Comparison of ENCODE assay signal across 8 mouse cellular contexts in genomic region chr11:71004316-71004773, GRCm38 (mm10). TPM values are rescaled to one million over a fixed set of nuclear protein-coding genes. Genes with fewer than 3 reads are reported as not detected.
DNase-seq lines count a peak whose midpoint lies in the region; ATAC-seq and TF ChIP-seq lines count a peak whose summit lies in the region.

Gene Dhx33, minus strand, starts transcription at chr11:71004437.

- H3K79me2 ChIP-seq in MEL (ENCODE audit: control insufficient read depth, insufficient read depth, low read length, poor library complexity): peaks cover 36% of the 10 kb centered on the region

- no peak for TF ChIP-seq CTCF in MEL (IDR thresholded peaks at IDR 0.05 in 2 of 3, conservative IDR thresholded peaks at IDR 0.05 in 1 of 3; ENCODE audit: control insufficient read depth in 1 of 3, insufficient read depth in 1 of 3, low read depth in 2 of 3, low read length in 3 of 3, poor library complexity in 1 of 3, severe bottlenecking in 1 of 3)
- TF ChIP-seq CTCF in cerebellum, adult 2 months (IDR thresholded peaks at IDR 0.05; ENCODE audit: borderline replicate concordance, insufficient read depth, low read depth, low read length): no peak
- TF ChIP-seq CTCF in forebrain, postnatal 0 days (IDR thresholded peaks at IDR 0.05; ENCODE audit: low read depth): peak; percentile 61

- peak within 1 kb of the TSS; percentile 96 for H3K9ac ChIP-seq in MEL (ENCODE audit: control insufficient read depth, low read depth, low read length, poor library complexity, severe bottlenecking)
- H3K9ac ChIP-seq in forebrain, postnatal 0 days: peak within 1 kb of the TSS; percentile 62
- H3K9ac ChIP-seq in lung, embryonic 15.5 days: peak within 1 kb of the TSS; percentile 76

- H3K36me3 ChIP-seq in MEL (ENCODE audit: control insufficient read depth in 1 of 2, insufficient read depth in 2 of 2, low read length in 2 of 2): peaks cover 7 to 14% of the 10 kb centered on the region in 2 experiments
- H3K36me3 ChIP-seq in forebrain, postnatal 0 days (ENCODE audit: insufficient read depth): peaks cover 21% of the 10 kb centered on the region
- H3K36me3 ChIP-seq in lung, embryonic 15.5 days: peaks cover 31% of the 10 kb centered on the region

- H3K4me1 ChIP-seq in MEL (ENCODE audit: control insufficient read depth in 1 of 2, insufficient read depth in 2 of 2, low read length in 2 of 2): peaks cover 0 to 10% of the 10 kb centered on the region in 2 experiments; a peak in 3 of 4 replicates
- peaks cover 3% of the 10 kb centered on the region; the same call in 1 of the 2 replicates for H3K4me1 ChIP-seq in cerebellum, adult 2 months (ENCODE audit: control insufficient read depth, insufficient read depth, low read length)
- peaks cover 14% of the 10 kb centered on the region for H3K4me1 ChIP-seq in forebrain, postnatal 0 days (ENCODE audit: insufficient read depth)
- H3K4me1 ChIP-seq in lung, embryonic 15.5 days: peaks cover 16% of the 10 kb centered on the region

- TF ChIP-seq POLR2A in MEL (IDR thresholded peaks at IDR 0.05; ENCODE audit: control insufficient read depth in 1 of 2, insufficient read depth in 1 of 2, low read depth in 1 of 2, low read length in 2 of 2, poor library complexity in 1 of 2): peak; percentile 85 to 90
- TF ChIP-seq POLR2A in cerebellum, adult 2 months (IDR thresholded peaks at IDR 0.05; ENCODE audit: borderline replicate concordance, insufficient read depth, low read length): peak; percentile 41; the same call in 1 of the 2 replicates

- DNase-seq in MEL (ENCODE audit: low read depth, low spot score): peak; percentile 100
- DNase-seq in cerebellum, adult 2 months: peak; percentile 97
- peak; percentile 99 for DNase-seq in forebrain, postnatal 0 days
- DNase-seq in heart, postnatal 4 days: peak; percentile 98
- DNase-seq in layer of hippocampus, adult 8-10 months (ENCODE audit: low spot score in 2 of 2): peak; percentile 95 to 98
- peak; percentile 96 for DNase-seq in ovary, adult 18-20 months (ENCODE audit: low spot score)
- DNase-seq in thymus, postnatal 0 days (ENCODE audit: low spot score): peak; percentile 97

- H3K4me3 ChIP-seq in MEL (ENCODE audit: control insufficient read depth in 1 of 2, insufficient read depth in 1 of 2, low read depth in 2 of 2, low read length in 2 of 2): peak within 1 kb of the TSS; percentile 91 to 98
- H3K4me3 ChIP-seq in cerebellum, adult 2 months (replicated peaks; ENCODE audit: insufficient read depth, low read depth, low read length): peak within 1 kb of the TSS; percentile 67
- H3K4me3 ChIP-seq in forebrain, postnatal 0 days (ENCODE audit: low read depth, low read length): peak within 1 kb of the TSS; percentile 92
- peak within 1 kb of the TSS; percentile 94 for H3K4me3 ChIP-seq in lung, embryonic 15.5 days

- peak in 1 of 2 experiments; percentile 58; a peak in 2 of 4 replicates for TF ChIP-seq EP300 in MEL (IDR thresholded peaks at IDR 0.05; ENCODE audit: low read depth in 1 of 2, low read length in 2 of 2)

- H3K4me2 ChIP-seq in forebrain, postnatal 0 days (ENCODE audit: low read depth): peak within 1 kb of the TSS; percentile 95
- peak within 1 kb of the TSS; percentile 86 for H3K4me2 ChIP-seq in lung, embryonic 15.5 days

- under 1% methylated on average over 35 of the region's 35 CpGs for WGBS in cerebellum, adult 2 months
- under 1% methylated on average over 35 of the region's 35 CpGs for WGBS in forebrain, postnatal 0 days
- WGBS in lung, embryonic 15.5 days: under 1% methylated on average over 35 of the region's 35 CpGs

- TF ChIP-seq RAD21 in MEL (IDR thresholded peaks at IDR 0.05; ENCODE audit: low read depth, low read length): no peak

- H3K27me3 ChIP-seq in MEL (ENCODE audit: control insufficient read depth in 1 of 2, insufficient read depth in 2 of 2, low read length in 2 of 2): no peaks in the 10 kb centered on the region
- H3K27me3 ChIP-seq in cerebellum, adult 2 months (ENCODE audit: control insufficient read depth, insufficient read depth, low read length): no peaks in the 10 kb centered on the region
- no peaks in the 10 kb centered on the region for H3K27me3 ChIP-seq in forebrain, postnatal 0 days (ENCODE audit: insufficient read depth, low read length)
- H3K27me3 ChIP-seq in lung, embryonic 15.5 days: no peaks in the 10 kb centered on the region

- no peaks in the 10 kb centered on the region for H3K9me3 ChIP-seq in MEL (replicated peaks; ENCODE audit: insufficient read depth, low read length)
- H3K9me3 ChIP-seq in forebrain, postnatal 0 days (ENCODE audit: low read length): no peaks in the 10 kb centered on the region
- no peaks in the 10 kb centered on the region for H3K9me3 ChIP-seq in lung, embryonic 15.5 days

- ATAC-seq in forebrain, postnatal 0 days: peak; percentile 98
- peak; percentile 99 for ATAC-seq in lung, embryonic 15.5 days (ENCODE audit: borderline replicate concordance, extremely low read depth, low FRiP score, low TSS enrichment)

- H3K27ac ChIP-seq in MEL (ENCODE audit: control insufficient read depth, low read depth, low read length): peak within 1 kb of the TSS; percentile 56
- no peak within 1 kb of the TSS for H3K27ac ChIP-seq in cerebellum, adult 2 months (ENCODE audit: insufficient read depth, low read length)
- H3K27ac ChIP-seq in forebrain, postnatal 0 days (ENCODE audit: low read depth, low read length): peak within 1 kb of the TSS; percentile 67
- peak within 1 kb of the TSS; percentile 78 for H3K27ac ChIP-seq in lung, embryonic 15.5 days

TF ChIP-seq in MEL, 35 proteins besides CTCF, POLR2A, EP300 and RAD21 (continues in another document):
- TF ChIP-seq ETS1 (IDR thresholded peaks at IDR 0.05; ENCODE audit: low read depth, low read length) (peak; percentile 83), POLR2AphosphoS5 (IDR thresholded peaks at IDR 0.05; ENCODE audit: borderline replicate concordance, low read depth, low read length) (no peak), USF2 (IDR thresholded peaks at IDR 0.05; ENCODE audit: borderline replicate concordance in 1 of 2, insufficient read depth in 1 of 2, low read depth in 1 of 2, low read length in 2 of 2) (no peak), ZC3H11A (IDR thresholded peaks at IDR 0.05; ENCODE audit: low read depth, low read length) (no peak), NRF1 (IDR thresholded peaks at IDR 0.05; ENCODE audit: insufficient read depth, low read depth, low read length, poor library complexity, severe bottlenecking) (peak; percentile 62), KAT2A (conservative IDR thresholded peaks at IDR 0.05; ENCODE audit: low read depth, low read length) (peak; percentile 100), NELFE (IDR thresholded peaks at IDR 0.05; ENCODE audit: low read depth, low read length) (peak; percentile 70), CHD2 (IDR thresholded peaks at IDR 0.05; ENCODE audit: low read length) (peak; percentile 88), TAL1 (IDR thresholded peaks at IDR 0.05; ENCODE audit: low read length) (no peak), ELF1 (IDR thresholded peaks at IDR 0.05; ENCODE audit: low read depth, low read length) (peak; percentile 91), HCFC1 (IDR thresholded peaks at IDR 0.05; ENCODE audit: low read depth, low read length) (peak; percentile 99), USF1 (IDR thresholded peaks at IDR 0.05; ENCODE audit: low read depth, low read length) (peak; percentile 88), SMC3 (IDR thresholded peaks at IDR 0.05; ENCODE audit: low read depth, low read length) (no peak), MYB (IDR thresholded peaks at IDR 0.05; ENCODE audit: low read depth, low read length) (no peak), POLR2AphosphoS2 (IDR thresholded peaks at IDR 0.05; ENCODE audit: low read length) (peak; percentile 78), MXI1 (IDR thresholded peaks at IDR 0.05; ENCODE audit: low read depth, low read length) (peak; percentile 100), MAX (IDR thresholded peaks at IDR 0.05; ENCODE audit: low read length) (peak; percentile 98), GATA1 (IDR thresholded peaks at IDR 0.05; ENCODE audit: low read depth, low read length) (peak; percentile 55), MYC (IDR thresholded peaks at IDR 0.05; ENCODE audit: low read depth, low read length) (peak; percentile 98), BHLHE40 (IDR thresholded peaks at IDR 0.05; ENCODE audit: borderline replicate concordance, low read depth, low read length) (peak; percentile 97), CHD1 (IDR thresholded peaks at IDR 0.05; ENCODE audit: low read depth, low read length) (peak; percentile 94; the same call in 1 of the 2 replicates), MAZ (IDR thresholded peaks at IDR 0.05; ENCODE audit: low read depth, low read length) (peak; percentile 73), TCF12 (IDR thresholded peaks at IDR 0.05; ENCODE audit: low read depth, low read length) (peak; percentile 78), GABPA (IDR thresholded peaks at IDR 0.05; ENCODE audit: low read depth, low read length) (no peak; the same call in none of the 2 replicates), MEF2A (IDR thresholded peaks at IDR 0.05; ENCODE audit: extremely low read depth, insufficient replicate concordance, low read depth, low read length, poor library complexity, severe bottlenecking) (no peak), TBP (IDR thresholded peaks at IDR 0.05; ENCODE audit: low read depth, low read length) (peak; percentile 94), ZMIZ1 (IDR thresholded peaks at IDR 0.05; ENCODE audit: low read depth, low read length) (no peak), JUND (IDR thresholded peaks at IDR 0.05; ENCODE audit: low read depth, low read length) (no peak; the same call in 1 of the 2 replicates), RCOR1 (IDR thresholded peaks at IDR 0.05; ENCODE audit: low read depth, low read length) (peak; percentile 30; the same call in 1 of the 2 replicates), ZNF384 (IDR thresholded peaks at IDR 0.05; ENCODE audit: low read depth, low read length) (peak; percentile 49; the same call in 1 of the 2 replicates), ZKSCAN1 (IDR thresholded peaks at IDR 0.05; ENCODE audit: low read depth, low read length) (peak; percentile 73)

RNA-seq across cellular contexts. Expression of gene Dhx33, which starts in this region (rescaled TPM):
- 40.2 and 49.8 TPM in 2 replicates for total RNA-seq in MEL (2012; rRNA removed)
- 10 to 100 TPM in 1 of 2 experiments, not detected in 1; 42.6 TPM for polyA plus RNA-seq in MEL (2012; ENCODE audit: insufficient read depth in 1 of 2, insufficient read length in 2 of 2, low read depth in 1 of 2, low replicate concordance in 2 of 2, missing spikeins in 1 of 2)
- polyA plus RNA-seq in cerebellum, adult 2 months (2012; rRNA removed): 22.1 and 25.5 TPM in 2 replicates
- 25.8 and 26.7 TPM in 2 replicates for total RNA-seq in forebrain, postnatal 0 days (2014; rRNA removed)
- polyA plus RNA-seq in forebrain, postnatal 0 days (2015; fragmentation: Nextera tagmentation; extraction: Ambion mirVana): 7.4 and 9.7 TPM in 2 replicates
- total RNA-seq in heart, postnatal 4 days (2021): 10 to 100 TPM; 15.0 to 16.9 TPM
- total RNA-seq in layer of hippocampus, adult 8-10 months (2022): 10 to 100 TPM; 53.0 to 65.5 (median 58.5) TPM
- 18.4 and 18.6 TPM in 2 replicates for polyA plus RNA-seq in lung, embryonic 15.5 days (2015; fragmentation: Nextera tagmentation; extraction: Ambion mirVana)
- polyA plus RNA-seq in thymus, postnatal 0 days (2015; fragmentation: Nextera tagmentation; extraction: Ambion mirVana): 7.4 and 7.5 TPM in 2 replicates
